Mouse (Mus musculus) thymus, postnatal 0 days (tissue): ENCODE data around the gene Sncb. TPM values are rescaled to one million over a fixed set of nuclear protein-coding genes. Genes with fewer than 3 reads are reported as not detected.

Source experiments
- DNase-seq: peaks from one replicate; pipeline ENCODE4 v3.0.0-alpha.2; 2015; ENCODE audit warnings: low spot score
- polyA plus RNA-seq: library from polyadenylated mRNA; unstranded; fragments of >200 nt; fragmentation: Nextera tagmentation; extraction: Ambion mirVana; gene quantifications from 2 replicates; pipeline ENCODE4 v1.2.1, GENCODE M21; 2015

Sncb gene
- polyA plus RNA-seq, 1 experiment from 2014 or later = not detected

DNA sequence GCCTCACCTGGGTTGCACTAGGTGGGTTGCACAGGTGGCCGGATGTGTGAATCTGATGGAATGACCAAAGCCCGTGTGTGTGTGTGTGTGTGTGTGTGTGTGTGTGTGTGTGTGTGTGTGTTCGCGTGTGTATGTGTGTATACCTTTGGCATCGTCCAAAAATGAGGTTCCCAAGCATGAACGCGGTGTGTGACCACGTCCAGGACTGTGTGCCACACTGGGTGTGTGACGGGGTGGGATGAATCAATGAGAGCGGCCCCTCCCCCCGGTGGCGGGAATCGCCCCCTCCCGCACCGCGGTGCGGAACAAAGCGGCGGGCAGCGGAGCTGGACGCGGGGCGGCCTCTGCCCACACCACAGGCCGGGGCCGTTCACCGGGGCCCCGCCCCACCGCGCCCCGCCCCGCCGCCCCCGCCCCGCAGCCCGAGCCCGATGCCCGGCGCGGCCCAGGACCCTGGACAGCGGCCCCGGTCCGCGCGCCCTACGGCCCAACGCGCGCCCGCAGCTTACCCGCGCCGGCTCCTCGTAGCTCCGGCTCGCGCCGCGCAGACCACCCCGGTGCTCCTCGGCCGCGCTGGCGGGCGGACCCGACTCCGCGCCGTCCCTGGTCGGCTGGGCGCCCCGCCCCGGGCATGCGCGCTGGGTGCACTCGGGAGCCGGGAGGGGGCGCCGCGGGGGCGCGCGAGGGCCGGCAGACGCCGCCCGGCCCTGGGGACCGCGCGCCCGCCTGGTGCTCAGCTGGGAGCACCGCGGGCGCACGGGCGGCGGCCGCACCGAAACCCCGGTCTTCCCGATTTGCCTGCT is 17.1 kb downstream of the Sncb start:
- no peak for DNase-seq

DNA sequence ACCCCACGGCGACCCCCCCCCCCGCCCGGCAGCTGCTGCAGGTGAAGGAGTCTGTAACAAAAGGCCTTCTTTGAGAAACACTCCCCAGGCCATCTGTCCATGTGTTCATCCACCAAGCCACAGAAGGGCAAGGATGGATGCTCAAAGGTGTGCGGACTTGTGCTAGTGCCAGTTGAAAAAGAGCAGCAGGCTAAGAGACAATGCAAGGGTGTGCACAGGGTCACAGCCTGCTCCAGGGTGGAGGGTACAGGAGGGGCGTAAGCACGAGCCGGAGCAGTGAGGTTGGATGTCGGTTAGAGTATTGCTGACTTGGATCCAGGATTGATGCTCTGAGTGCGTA is 17.7 kb downstream of the Sncb start:
- no peak for DNase-seq

DNA sequence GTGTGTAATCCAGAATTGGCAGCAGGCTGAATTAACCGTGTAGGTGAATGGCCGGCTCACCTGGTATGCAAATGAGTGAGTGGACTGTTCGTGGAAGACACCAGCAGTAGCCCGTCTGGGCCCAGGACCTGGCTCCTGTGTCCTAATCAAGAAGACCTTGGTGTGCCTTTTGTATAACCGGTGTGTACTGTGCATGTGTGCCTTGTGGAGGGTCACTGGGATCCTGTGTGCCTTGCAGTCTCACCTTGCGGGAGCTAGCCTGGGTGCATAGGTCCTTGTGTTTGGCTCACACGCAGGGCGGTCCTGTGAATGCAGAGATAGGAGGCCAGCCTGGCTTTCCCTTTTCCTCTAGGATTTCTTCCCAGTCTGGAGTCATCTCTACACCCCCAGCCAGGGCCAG is 18.2 kb downstream of the Sncb start:
- DNase-seq = no peak

DNA sequence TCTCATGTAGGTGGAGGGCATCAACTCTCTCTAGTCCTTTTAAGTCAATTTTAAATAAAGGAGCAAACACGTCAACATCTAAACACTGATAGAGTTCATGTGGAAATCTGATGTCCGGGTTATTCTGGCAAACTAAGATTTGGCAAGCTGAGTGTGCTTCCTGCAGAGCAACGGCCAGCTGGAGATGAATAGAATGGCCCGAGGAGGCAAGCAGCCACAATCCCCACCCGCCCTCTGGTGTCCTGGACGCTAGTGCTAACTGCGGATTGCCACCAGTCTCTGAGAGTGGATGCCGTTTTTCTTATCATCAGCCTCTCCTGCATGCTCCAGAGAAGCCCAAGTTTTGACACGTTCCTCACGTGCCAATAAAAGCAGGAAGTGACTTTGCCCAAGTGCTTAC is 19.5 kb downstream of the Sncb start:
- no peak for DNase-seq

DNA sequence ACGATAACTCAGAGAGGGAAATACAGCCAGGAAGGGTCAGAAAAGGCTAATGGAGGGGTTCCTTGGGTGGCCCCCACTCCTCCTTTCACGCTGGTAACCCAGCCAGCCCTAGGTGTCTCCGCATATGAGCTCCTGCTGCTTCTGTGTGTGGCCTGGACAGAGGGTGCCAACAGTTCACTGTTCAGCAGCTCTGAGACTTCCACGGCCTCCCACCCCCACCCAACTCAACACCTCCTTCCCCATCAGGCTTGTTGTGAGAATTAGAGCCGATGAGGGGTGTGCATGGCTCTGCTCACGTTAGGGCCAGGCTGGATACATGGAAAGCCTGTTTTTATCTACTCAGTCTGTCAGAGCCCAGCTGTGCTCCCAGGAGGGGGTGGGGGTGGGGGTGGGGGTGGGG is 20.3 kb downstream of the Sncb start:
- no peak for DNase-seq

DNA sequence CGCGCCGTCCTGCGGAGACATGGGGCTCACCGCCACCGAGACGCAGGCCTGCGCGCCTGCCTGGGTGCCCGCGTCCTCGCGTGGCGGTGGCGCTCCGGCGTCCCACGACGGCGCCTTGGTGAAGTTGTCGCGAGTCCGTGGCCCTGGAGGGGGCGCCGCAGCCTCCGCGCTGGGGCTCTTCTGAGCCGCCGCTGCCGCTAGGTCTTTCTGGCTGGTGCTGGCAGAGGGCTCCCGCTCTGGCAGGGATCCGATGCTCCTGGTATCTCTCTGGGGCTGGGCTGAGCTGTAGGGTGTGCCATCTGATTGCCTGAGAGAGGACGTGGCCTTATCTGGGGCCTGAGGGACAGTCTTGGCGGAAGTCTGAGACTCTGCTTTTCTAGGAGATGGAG is 28.2 kb downstream of the Sncb start:
- DNase-seq = no peak

DNA sequence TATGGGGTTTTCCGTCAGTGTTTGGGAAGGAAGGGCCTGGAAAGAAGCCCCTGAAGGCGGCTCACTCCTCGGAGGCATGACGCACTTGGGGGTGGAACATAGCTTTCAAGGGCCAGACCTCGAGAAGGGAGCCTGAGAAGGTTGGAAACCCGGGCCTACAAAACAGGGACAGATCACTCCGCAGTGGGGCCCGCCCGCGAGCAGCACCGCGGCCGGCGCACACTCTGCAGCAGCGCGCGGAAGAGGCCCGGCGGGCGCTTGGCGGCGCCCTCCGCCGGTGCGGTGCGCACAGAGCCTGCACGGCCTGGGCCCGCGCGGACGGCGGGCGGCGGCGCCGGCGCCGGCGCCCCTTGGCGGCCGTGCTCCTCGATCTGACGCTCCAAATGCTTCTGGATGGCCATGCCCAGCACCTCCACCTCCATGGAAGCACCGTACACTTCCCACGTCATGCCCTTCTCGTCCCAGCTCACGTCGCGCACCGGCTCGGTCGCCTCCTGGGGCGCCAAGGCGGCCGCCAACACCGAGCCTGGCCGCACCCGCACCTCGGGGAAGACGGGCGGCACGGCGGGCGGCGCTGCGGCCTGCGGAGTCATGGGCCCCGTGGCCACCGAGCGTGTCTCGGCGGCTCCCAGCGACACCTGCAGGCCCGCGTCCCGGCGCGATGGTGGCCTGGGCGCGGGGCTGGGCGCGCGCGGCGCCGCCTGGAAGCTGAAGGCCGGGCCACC is 28.7 kb downstream of the Sncb start:
- DNase-seq = no peak

DNA sequence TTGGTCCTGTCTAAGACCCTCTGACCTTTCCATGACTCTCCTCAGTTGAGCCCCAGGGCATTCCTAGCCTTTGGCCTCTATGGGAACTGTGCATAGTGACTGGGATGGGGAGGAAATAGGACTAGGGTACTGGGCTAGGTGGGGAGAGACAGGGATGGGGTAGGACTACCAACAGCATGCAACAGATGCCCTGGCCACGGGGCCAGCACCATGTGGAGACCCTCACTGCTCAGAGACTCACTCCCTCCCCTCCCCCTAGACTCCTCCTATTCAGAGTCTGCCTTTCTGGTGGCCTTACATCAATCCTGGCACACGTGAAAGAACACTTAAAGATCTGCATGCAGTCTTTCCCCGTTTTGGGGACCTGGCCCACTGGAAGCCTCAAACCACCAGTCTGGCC is 29.5 kb downstream of the Sncb start:
- no peak for DNase-seq

DNA sequence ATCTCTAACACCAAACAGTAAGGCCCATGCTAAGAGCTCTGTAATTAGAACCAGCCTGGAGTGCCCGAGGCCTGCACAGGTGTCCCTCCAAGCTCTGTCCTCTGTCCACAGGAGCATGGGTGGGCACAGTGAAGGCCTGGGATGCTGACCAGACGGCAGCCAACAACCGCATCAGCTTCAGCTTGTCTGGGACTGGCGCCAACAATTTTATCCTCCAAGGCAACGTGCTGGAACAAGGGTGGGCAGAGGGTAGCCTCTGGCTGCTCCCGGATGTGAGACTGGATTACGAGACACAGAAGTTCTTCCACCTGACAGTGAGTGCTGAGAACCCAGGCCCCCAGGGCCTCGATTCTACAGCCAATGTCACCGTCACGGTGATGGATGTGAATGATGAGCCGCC is 40.3 kb downstream of the Sncb start:
- no peak for DNase-seq

DNA sequence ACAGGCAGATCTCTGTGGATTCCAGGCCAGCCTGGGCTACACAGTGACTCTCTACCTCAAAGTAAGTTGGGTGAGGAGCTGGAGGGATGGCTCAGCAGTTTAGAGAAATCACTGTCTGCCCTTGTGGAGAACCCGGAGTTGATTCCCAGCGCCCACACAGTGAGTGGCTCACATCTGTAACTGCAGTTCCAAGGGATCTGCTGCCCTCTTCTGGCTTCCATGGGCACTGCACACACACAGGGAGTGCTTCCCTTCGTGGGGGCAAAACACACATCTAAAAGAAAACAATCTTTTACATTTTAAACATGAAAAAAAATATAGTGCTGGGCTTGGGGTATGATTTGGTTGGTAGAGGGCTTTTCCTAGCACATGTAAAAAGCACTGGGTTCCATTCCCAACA is 43.3 kb downstream of the Sncb start:
- no peak for DNase-seq

DNA sequence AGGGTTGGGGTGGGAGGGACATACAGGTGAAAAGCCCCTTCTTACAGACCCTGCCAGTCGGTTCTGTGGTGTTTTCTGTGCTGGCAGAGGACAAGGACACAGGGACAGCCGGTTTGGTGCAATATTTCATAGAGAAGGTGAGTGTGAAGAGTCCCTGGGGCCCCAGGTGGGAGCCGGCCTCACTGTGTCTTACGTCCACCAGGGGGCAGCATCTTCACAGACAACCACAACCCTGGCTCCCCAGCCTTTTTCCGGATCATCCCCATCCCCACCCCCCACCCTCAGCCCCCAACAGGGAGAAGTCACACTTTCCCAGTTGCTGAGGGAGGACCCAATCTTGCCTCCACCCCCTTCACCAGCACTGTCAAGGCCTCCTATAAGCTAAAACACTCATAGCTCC is 49.5 kb downstream of the Sncb start:
- DNase-seq = peak; percentile 47

DNA sequence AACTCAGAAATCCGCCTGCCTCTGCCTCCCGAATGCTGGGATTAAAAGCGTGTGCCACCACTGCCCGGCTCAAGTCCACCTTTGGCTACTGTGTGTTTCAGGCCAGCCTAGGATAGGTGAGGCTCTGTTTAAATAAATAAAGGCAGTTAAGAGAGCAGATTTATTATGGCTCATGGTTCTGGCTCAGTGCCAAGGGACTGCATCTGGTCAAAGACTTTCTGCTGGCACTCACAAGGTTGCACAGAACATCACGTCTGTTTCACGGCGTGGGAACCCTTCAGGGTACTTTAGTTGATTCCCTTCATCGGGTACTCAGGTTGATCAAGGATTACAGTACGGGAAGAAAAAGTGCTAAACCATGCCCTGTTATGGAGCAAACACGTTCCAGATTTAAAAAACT is 51.4 kb downstream of the Sncb start:
- no peak for DNase-seq

DNA sequence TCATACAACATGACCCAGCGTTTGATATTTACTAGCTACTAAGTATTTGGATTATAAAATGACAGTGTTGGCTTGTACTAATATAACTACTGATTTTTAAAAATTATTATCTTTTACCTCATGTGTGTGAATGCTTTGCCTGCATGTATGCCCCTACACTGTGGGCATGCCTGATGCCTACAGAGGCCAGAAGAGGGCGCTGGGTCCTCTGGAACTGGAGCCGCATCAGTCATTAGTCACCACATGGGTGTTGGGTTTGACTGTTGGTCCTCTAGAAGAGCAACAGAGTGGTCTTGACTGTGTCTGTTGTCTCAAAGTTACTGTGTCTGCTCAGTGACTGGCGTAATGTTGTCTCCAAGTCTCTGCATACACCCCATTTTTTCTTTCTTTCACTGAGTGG is 52.0 kb downstream of the Sncb start:
- DNase-seq = no peak

DNA sequence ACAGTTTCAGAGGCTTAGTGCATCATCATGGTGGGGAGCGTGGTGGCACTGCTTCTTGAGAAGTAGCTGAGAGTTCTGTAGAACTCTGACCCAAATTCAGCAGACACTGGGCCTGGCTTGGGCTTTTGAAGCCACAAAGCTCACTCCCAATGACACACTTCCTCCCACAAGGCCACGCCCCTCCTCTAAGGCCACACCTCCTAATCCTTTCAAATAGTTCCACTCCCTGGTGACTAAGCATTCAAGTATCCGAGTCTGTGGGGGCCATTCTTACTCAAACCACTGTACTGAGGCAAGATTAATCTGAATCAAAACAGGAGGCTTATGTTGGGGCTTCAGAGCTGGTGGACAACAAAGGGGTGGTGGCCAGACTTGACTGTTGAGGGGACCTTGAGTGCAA is 55.5 kb downstream of the Sncb start:
- no peak for DNase-seq

Other genes starting within 250 kb of the Sncb start
- gene 4833439L19Rik, start 201.2 kb downstream of the Sncb start, polyA plus RNA-seq = 69.8 and 76.4 TPM in 2 replicates
- 7.0 and 8.3 TPM in 2 replicates for gene Arl10, start 191.6 kb downstream of the Sncb start, polyA plus RNA-seq
- 64.8 and 72.4 TPM in 2 replicates for gene Nop16, start 176.5 kb downstream of the Sncb start, polyA plus RNA-seq
- gene Higd2a, start 176.4 kb downstream of the Sncb start, polyA plus RNA-seq = 250 and 258 TPM in 2 replicates
- 56.5 and 57.0 TPM in 2 replicates for gene Cltb, start 155.3 kb downstream of the Sncb start, polyA plus RNA-seq
- 52.6 and 52.8 TPM in 2 replicates for gene Faf2, start 144.8 kb downstream of the Sncb start, polyA plus RNA-seq
- gene Rnf44, start 72.7 kb downstream of the Sncb start, polyA plus RNA-seq = 73.0 and 83.5 TPM in 2 replicates
- gene Cdhr2, start 65.1 kb downstream of the Sncb start, polyA plus RNA-seq = 0.14 and 0.22 TPM in 2 replicates
- 0.77 and 1.0 TPM in 2 replicates for gene Gprin1, start 16.7 kb downstream of the Sncb start, polyA plus RNA-seq
- not detected in 2 replicates for gene Eif4e1b, start 17.4 kb upstream of the Sncb start, polyA plus RNA-seq
- gene Tspan17, start 22.8 kb upstream of the Sncb start, polyA plus RNA-seq = 4.4 and 5.0 TPM in 2 replicates
- gene Unc5a, start 182.8 kb upstream of the Sncb start, polyA plus RNA-seq = 0.75 and 1.2 TPM in 2 replicates